Mouse (Mus musculus) forebrain, embryonic 12.5 days (tissue): ENCODE results near the gene Dsel. TPM values are rescaled to one million over a fixed set of nuclear protein-coding genes. Genes with fewer than 3 reads are reported as not detected.

Experiments used
- ATAC-seq: fragments of 200-750 bp; cut with Nextera tagmentation; 2 replicates; pipeline ENCODE4 v1.8.0; 2017; ENCODE audit warnings: moderate TSS enrichment; ENCODE audit not compliant: low FRiP score
- H3K27ac ChIP-seq: fragments of 300-500 bp; sonication (generic); 2 replicates; pipeline ENCODE4 v1.5.1; 2016; ENCODE audit warnings: mild to moderate bottlenecking
- H3K27me3 ChIP-seq: fragments of 300-500 bp; sonication (generic); 2 replicates; pipeline ENCODE4 v1.6.1; 2016; ENCODE audit warnings: mild to moderate bottlenecking
- H3K36me3 ChIP-seq: fragments of 300-500 bp; sonication (generic); replicated peaks from 2 replicates; pipeline ENCODE4 v1.6.1; 2016; ENCODE audit warnings: mild to moderate bottlenecking
- H3K4me1 ChIP-seq: fragments of 300-500 bp; sonication (generic); 2 replicates; pipeline ENCODE4 v1.6.1; 2016
- H3K4me2 ChIP-seq: fragments of 300-500 bp; sonication (generic); 2 replicates; pipeline ENCODE4 v1.6.1; 2016; ENCODE audit warnings: mild to moderate bottlenecking, moderate library complexity
- H3K4me3 ChIP-seq: fragments of 300-500 bp; sonication (generic); replicated peaks from 2 replicates; pipeline ENCODE4 v1.5.1; 2016; ENCODE audit warnings: mild to moderate bottlenecking
- H3K9ac ChIP-seq: fragments of 300-500 bp; sonication (generic); 2 replicates; pipeline ENCODE4 v1.6.1; 2016; ENCODE audit warnings: mild to moderate bottlenecking
- H3K9me3 ChIP-seq: fragments of 300-500 bp; sonication (generic); 2 replicates; pipeline ENCODE4 v1.6.1; 2016
- WGBS: fragments of 180-500 bp; shearing (Covaris S2); methylation state at CpG from one replicate; pipeline ENCODE4 v1.1.7; 2016; 5-methylcytosine and 5-hydroxymethylcytosine counted together
- polyA plus RNA-seq: library from polyadenylated mRNA; unstranded; fragments of >200 nt; fragmentation: Nextera tagmentation; extraction: Ambion mirVana; gene quantifications from 2 replicates; pipeline ENCODE4 v1.2.1, GENCODE M21; 2016

Dsel gene
- 10.9 and 11.8 TPM in 2 replicates for polyA plus RNA-seq

DNA sequence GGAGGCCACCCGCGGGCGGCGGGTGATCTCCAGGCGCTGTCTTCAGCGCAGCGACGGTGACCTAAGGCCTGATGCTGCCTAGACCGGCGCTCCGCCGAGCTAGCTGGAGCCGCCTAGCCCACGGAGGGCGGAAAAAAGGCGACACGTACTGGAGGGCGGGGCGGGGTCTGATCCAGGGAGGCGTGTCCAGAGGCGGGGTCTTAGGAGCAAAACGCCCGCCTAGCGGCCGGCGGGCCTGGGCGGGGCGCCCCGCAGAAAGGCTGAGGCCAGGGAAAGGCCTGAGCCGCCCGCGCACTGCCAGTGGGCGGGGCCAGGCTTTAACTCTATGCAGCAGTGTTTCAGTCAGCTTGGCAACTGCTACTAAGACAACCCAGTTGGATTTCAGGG lies at the start of gene Dsel:
Gene Dsel (minus strand): TSS at position 140 of the 387 bp plus-strand sequence.
- H3K4me1 ChIP-seq, result no peaks in the 10 kb centered on the region
- H3K27me3 ChIP-seq, result no peaks in the 10 kb centered on the region
- H3K4me3 ChIP-seq, result peak within 1 kb of the TSS; percentile 76
- peak within 1 kb of the TSS; percentile 87 for H3K27ac ChIP-seq
- ATAC-seq, result peak; percentile 98
- H3K9ac ChIP-seq, result peak within 1 kb of the TSS; percentile 83
- no peaks in the 10 kb centered on the region for H3K9me3 ChIP-seq
- WGBS, result under 1% methylated on average over 32 of the region's 33 CpGs
- peak within 1 kb of the TSS; percentile 77 for H3K4me2 ChIP-seq
- H3K36me3 ChIP-seq, result no peaks in the 10 kb centered on the region

DNA sequence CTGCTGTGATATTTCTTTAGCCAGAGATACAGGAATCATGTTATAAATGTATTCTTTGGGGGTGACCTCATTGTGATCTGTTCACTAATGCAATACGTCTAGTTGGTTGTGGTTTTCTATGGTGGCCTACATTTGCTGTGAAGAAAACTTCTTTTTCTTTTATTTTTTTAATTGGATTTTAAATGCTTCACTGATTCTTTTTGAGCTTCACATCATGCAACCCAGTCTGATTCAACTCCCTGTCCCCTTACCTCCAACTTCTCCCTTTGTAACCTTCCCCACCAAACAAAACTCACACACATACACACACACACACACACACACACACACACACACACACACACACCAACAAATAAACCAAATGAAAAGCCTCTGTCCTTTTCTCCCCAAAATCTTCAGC lies 46.7 kb upstream of the Dsel start:
- ATAC-seq, result 0 out of 2 replicates have a peak, but pooled peaks have one; percentile 53
- H3K9ac ChIP-seq, result no peak overlapping the region
- H3K4me1 ChIP-seq, result no peaks in the 10 kb centered on the region
- no peaks in the 10 kb centered on the region for H3K27me3 ChIP-seq
- no peak overlapping the region for H3K4me2 ChIP-seq
- H3K9me3 ChIP-seq, result no peaks in the 10 kb centered on the region
- no peak overlapping the region for H3K27ac ChIP-seq
- WGBS, result 15% methylated on average over 1 of the region's 1 CpGs
- H3K4me3 ChIP-seq, result no peak overlapping the region
- no peaks in the 10 kb centered on the region for H3K36me3 ChIP-seq

DNA sequence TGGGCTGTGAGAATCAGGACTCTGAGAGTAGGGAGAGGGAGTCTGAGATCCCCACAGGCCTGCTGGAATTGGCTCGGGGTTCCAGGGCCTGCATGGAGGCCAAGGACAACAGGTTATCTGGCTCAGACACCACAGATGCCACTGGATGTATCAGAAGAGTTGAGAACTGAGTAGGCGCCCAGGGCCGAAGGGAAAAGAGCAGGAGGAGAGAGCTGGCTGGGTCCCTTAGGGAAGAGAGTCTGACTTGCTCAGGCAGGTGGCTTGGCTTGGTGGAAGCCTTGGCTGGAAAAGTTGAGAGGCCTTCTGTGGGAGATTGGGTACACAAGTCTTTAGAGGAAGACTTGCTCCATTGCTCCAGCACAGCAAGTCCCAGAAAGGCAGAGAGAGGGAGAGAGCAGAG lies 18.6 kb upstream of the Dsel start:
- H3K36me3 ChIP-seq, result no peaks in the 10 kb centered on the region
- H3K9me3 ChIP-seq, result no peaks in the 10 kb centered on the region
- no peak overlapping the region for H3K27ac ChIP-seq
- no peak for ATAC-seq
- H3K9ac ChIP-seq, result no peak overlapping the region
- no peaks in the 10 kb centered on the region for H3K27me3 ChIP-seq
- WGBS, result 89% methylated on average over 3 of the region's 3 CpGs
- no peak overlapping the region for H3K4me2 ChIP-seq
- H3K4me1 ChIP-seq, result no peaks in the 10 kb centered on the region
- no peak overlapping the region for H3K4me3 ChIP-seq

DNA sequence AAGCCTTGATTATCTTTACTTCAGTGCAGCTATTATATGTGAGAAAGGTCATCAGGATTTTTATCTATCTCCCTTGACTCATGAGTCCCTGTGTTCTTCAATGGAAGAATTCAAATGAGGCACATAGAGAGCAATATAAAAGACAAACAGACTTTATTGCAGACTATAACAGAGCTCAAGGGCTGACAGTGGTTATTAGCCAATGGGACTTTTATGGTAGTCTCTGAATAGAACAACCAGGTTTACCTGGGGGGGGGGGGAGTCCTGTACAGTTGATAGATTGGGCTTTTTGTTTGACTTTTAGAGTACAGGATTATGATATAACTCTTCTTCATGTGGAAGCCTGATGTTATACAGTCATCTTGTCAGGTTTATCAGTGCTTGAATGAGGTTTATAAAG lies 11.1 kb upstream of the Dsel start:
- no peak overlapping the region for H3K4me3 ChIP-seq
- no peaks in the 10 kb centered on the region for H3K36me3 ChIP-seq
- no peak overlapping the region for H3K4me2 ChIP-seq
- H3K27me3 ChIP-seq, result no peaks in the 10 kb centered on the region
- no peaks in the 10 kb centered on the region for H3K9me3 ChIP-seq
- no peaks in the 10 kb centered on the region for H3K4me1 ChIP-seq
- H3K9ac ChIP-seq, result no peak overlapping the region
- no peak for ATAC-seq
- no peak overlapping the region for H3K27ac ChIP-seq

DNA sequence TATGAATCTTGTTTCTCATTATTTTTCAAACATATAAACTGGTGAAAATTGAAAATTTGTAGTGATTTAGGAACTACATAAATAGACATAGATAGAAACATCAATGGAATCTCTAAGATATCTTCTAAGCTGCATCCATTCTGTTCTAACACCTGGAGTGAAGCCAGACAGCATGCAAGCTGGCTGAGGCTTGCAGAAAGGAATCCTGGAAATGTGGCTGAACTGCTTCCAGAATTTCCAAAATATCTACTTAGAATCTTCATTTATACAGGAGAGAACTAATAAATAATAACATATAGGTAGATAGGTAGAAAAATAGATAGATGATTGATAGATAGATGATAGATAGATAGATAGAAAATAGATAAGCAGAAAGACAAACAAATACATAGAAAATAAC lies 8.5 kb upstream of the Dsel start:
- H3K27ac ChIP-seq, result no peak overlapping the region
- H3K4me3 ChIP-seq, result no peak overlapping the region
- no peaks in the 10 kb centered on the region for H3K4me1 ChIP-seq
- no peak overlapping the region for H3K9ac ChIP-seq
- no peaks in the 10 kb centered on the region for H3K27me3 ChIP-seq
- no peak for ATAC-seq
- H3K9me3 ChIP-seq, result no peaks in the 10 kb centered on the region
- H3K4me2 ChIP-seq, result no peak overlapping the region
- no peaks in the 10 kb centered on the region for H3K36me3 ChIP-seq

DNA sequence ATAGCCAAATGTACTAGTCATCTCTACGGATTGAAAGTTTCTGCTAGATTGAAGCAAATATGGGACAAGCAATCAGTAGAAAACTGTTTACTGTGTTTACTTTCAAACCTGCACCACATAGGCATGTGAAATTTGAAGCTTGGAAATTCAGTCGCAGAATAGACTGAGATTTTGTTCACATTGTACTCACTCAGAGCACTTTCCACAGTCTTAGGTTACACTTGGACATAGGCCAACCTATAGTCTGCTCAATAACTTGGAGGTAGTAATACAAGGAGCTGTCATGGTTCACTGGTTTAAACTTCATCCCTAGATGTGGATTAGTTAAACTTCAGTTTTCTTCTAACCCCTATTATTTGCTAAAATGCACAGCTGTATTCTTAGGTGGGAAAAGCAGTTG lies 749 bp upstream of the Dsel start:
- Histone ChIP-seq H3K9me3 (no peaks in the 10 kb centered on the region), H3K4me2 (peak overlapping the region; percentile 77; the same call in 1 of the 2 replicates), H3K9ac (no peak overlapping the region), H3K27me3 (no peaks in the 10 kb centered on the region), H3K36me3 (no peaks in the 10 kb centered on the region), H3K4me3 (no peak overlapping the region; the same call in 1 of the 2 replicates), H3K27ac (no peak overlapping the region), H3K4me1 (no peaks in the 10 kb centered on the region)
- WGBS, result 68% methylated on average over 2 of the region's 2 CpGs
- ATAC-seq, result no peak

DNA sequence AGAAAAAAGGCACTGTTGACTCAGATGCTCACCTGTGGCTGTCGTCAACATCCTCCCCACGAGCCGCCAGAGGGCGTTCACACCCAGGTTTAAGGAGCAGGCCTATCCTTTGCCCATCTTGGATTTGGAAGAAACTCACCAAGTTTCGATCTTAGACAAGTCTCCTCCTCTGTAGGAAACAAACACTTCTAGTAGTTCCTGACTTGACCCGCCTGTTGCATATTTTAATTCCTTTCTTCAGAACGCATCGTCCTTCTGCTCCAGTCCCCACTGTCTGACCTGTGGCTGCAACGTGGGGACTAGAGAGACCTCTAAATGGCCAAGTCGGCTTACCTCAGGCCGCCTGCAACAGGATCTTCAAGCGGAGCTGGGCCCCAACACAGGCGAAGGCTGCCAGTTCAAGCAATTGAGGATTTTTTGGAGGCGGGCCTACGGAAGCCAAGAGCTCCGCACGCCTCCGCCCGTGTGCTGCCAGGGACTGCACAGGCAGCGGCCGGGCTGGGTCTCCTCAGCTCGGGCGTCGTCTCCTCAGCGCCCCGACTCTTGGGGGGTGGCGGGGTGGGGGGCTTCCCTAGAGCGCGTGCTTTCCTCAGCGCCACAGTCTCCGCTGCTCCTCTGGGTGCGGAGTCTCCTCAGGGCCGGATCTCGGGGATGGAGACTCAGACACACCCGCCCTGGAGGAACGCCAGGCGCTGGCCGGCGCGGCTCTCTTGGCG lies 497 bp downstream of the Dsel start:
- Histone ChIP-seq H3K9ac (peak overlapping the region; percentile 83), H3K27ac (peak overlapping the region; percentile 87), H3K4me3 (peak overlapping the region; percentile 76), H3K9me3 (no peaks in the 10 kb centered on the region), H3K4me2 (peak overlapping the region; percentile 77), H3K27me3 (no peaks in the 10 kb centered on the region), H3K36me3 (no peaks in the 10 kb centered on the region), H3K4me1 (no peaks in the 10 kb centered on the region)
- peak; percentile 85 for ATAC-seq
- 0% methylated on average over 39 of the region's 41 CpGs for WGBS

DNA sequence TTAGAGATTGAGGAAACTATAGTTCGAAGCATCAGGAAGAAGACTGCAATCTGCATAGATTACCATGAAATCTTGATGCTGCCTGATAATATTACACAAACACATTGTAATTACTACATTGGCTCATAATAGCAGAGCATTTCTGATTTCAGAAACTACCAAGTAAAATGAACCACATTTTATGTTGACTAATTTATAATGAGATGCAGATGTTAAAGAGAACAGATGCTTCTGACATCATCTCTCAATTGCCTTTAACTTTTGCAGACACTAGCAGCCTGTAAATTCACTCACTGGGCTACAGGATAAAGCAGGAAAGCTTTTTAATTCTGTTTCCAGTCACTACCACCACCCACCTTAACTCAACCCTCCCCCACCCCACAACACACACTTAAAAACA lies 6.9 kb downstream of the Dsel start:
- H3K4me3 ChIP-seq, result no peak overlapping the region

DNA sequence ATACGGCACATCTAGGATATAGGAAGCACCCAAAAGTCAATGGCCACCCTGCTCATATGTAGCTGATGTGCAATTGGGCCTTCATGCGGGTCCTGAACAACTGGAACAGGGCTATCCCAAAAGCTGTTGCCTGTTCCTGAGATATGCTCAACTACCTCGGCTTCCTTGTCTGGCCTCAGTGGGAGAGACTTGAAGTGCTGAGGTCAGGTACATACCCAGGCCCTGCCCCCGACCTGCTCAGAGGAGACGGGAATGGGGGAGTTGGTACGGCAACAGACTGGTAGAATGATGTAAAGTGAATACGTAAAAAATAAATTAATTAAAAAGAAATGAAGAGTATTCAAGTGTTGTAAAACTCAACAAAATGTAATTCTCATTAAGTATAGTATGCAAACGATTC lies 12.3 kb downstream of the Dsel start:
- WGBS, result 87% methylated on average over 8 of the region's 8 CpGs
- H3K4me2 ChIP-seq, result no peak overlapping the region
- H3K27ac ChIP-seq, result no peak overlapping the region
- ATAC-seq, result no peak
- H3K4me1 ChIP-seq, result no peaks in the 10 kb centered on the region
- H3K4me3 ChIP-seq, result no peak overlapping the region
- no peak overlapping the region for H3K9ac ChIP-seq
- no peaks in the 10 kb centered on the region for H3K36me3 ChIP-seq
- no peaks in the 10 kb centered on the region for H3K27me3 ChIP-seq
- H3K9me3 ChIP-seq, result no peaks in the 10 kb centered on the region

More for the DNA sequence above, 6.9 kb downstream of the Dsel start:
- Histone ChIP-seq H3K4me2 (no peak overlapping the region), H3K36me3 (no peaks in the 10 kb centered on the region), H3K27me3 (no peaks in the 10 kb centered on the region), H3K4me1 (no peaks in the 10 kb centered on the region), H3K9me3 (no peaks in the 10 kb centered on the region), H3K27ac (no peak overlapping the region), H3K9ac (no peak overlapping the region)
- ATAC-seq, result no peak
- 85% methylated on average over 1 of the region's 1 CpGs for whole genome bisulfite sequencing

DNA sequence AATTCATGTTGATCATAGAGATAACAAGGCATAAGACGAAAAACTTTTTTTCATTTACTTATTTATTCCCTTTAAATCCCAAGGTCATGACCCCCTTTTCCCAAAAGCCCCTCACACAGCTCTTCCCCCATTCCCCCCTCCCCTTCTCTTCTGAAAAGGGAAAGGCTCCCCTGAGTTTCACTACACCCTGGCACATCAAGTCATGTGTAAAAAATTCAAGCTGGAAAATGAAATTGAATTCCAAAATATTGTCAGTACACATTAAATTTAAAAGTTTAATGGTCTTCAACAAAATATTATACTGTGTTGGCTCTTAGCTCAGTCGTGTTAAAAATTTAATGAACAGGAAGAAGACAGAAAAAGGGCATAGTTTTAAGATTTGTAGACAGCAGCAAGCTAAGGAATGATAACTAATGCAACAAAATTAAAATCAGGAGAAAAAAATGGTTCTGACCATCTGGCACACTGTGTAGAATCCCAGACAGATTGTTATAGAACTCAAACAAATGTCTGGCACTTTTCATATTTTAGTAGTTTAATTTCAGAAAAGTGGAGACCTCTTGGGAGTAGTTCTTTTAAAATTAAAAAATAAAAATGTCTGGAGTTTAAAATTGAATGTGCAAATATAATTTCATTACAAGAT lies 31.0 kb downstream of the Dsel start:
- Histone ChIP-seq H3K4me3 (no peak overlapping the region), H3K27me3 (no peaks in the 10 kb centered on the region), H3K27ac (no peak overlapping the region), H3K4me2 (no peak overlapping the region), H3K9ac (no peak overlapping the region), H3K36me3 (no peaks in the 10 kb centered on the region), H3K9me3 (no peaks in the 10 kb centered on the region), H3K4me1 (no peaks in the 10 kb centered on the region)
- ATAC-seq, result no peak
- WGBS, result 70% methylated on average over 2 of the region's 2 CpGs
